In genomic region chr12:84297851-84298250, GRCm38 (mm10) we compare ENCODE assay signal across 19 mouse cellular contexts.
"Had no signal": no experiment of that assay in that cellular context is flagged by ENCODE, and none has a peak within 500 bp of the region (broad histone marks: within the 10 kb centered on the region; RNA-seq: fewer than 3 reads in every experiment).

No protein-coding gene starts in this region.

- H3K27ac ChIP-seq: midbrain, embryonic 10.5 days; midbrain, embryonic 12.5 days; neural tube, embryonic 13.5 days; neural tube, embryonic 15.5 days had no signal

- H3K4me1 ChIP-seq: midbrain, embryonic 10.5 days; midbrain, embryonic 12.5 days; neural tube, embryonic 13.5 days; neural tube, embryonic 15.5 days had no signal

- H3K4me2 ChIP-seq: lung, embryonic 14.5 days; midbrain, embryonic 12.5 days; neural tube, embryonic 13.5 days; neural tube, embryonic 15.5 days had no signal

- H3K4me3 ChIP-seq: midbrain, embryonic 10.5 days; midbrain, embryonic 12.5 days; myocyte; neural tube, embryonic 13.5 days; neural tube, embryonic 15.5 days had no signal

- DNase-seq: lung, adult 18-20 months; lung, embryonic 14.5 days; lung, postnatal 10 days; lung, postnatal 4 days; midbrain, embryonic 14.5 days; retina, postnatal 1 day; right cerebral cortex, adult 18-20 months; right cerebral cortex, postnatal 25 days; right cerebral cortex, postnatal 4 days; spleen, adult 18-20 months; thymus, adult 18-20 months; thymus, postnatal 14 days; thymus, postnatal 36 days had no signal

- H3K27me3 ChIP-seq: midbrain, embryonic 12.5 days; neural tube, embryonic 13.5 days; neural tube, embryonic 15.5 days had no signal

- H3K9ac ChIP-seq: lung, embryonic 14.5 days; midbrain, embryonic 12.5 days; neural tube, embryonic 13.5 days; neural tube, embryonic 15.5 days had no signal

- H3K9me3 ChIP-seq: midbrain, embryonic 10.5 days; midbrain, embryonic 12.5 days; neural tube, embryonic 13.5 days; neural tube, embryonic 15.5 days had no signal

- ATAC-seq: midbrain, embryonic 16.5 days had no signal
